Mouse (Mus musculus) liver, postnatal 0 days (tissue): Measurements from ENCODE around the gene Nsmce3. TPM values are rescaled to one million over a fixed set of nuclear protein-coding genes. Genes with fewer than 3 reads are reported as not detected.

ENCODE experiments used
- ATAC-seq: fragments of 200-750 bp; cut with Nextera tagmentation; 2 replicates; pipeline ENCODE4 v1.8.0; 2017; ENCODE audit warnings: mild to moderate bottlenecking, moderate library complexity
- DNase-seq: peaks from one replicate; pipeline ENCODE4 v3.0.0-alpha.2; 2016
- H3K27ac ChIP-seq: fragments of 300-500 bp; sonication (generic); 2 replicates; pipeline ENCODE4 v1.5.1; 2014; ENCODE audit warnings: antibody characterized with exemption, moderate library complexity, mild to moderate bottlenecking, low read depth
- H3K27me3 ChIP-seq: fragments of 300-500 bp; sonication (generic); 2 replicates; pipeline ENCODE4 v1.6.1; 2014; ENCODE audit warnings: low read length, control low read depth, mixed read lengths; ENCODE audit not compliant: insufficient read depth
- H3K36me3 ChIP-seq: fragments of 300-500 bp; sonication (generic); replicated peaks from 2 replicates; pipeline ENCODE4 v1.6.1; 2014; ENCODE audit warnings: mild to moderate bottlenecking, control low read depth, low read length, moderate library complexity, mixed read lengths; ENCODE audit not compliant: insufficient read depth
- H3K4me1 ChIP-seq: fragments of 300-500 bp; sonication (generic); 2 replicates; pipeline ENCODE4 v1.6.1; 2014; ENCODE audit warnings: antibody characterized with exemption, mild to moderate bottlenecking, control low read depth; ENCODE audit not compliant: insufficient read depth
- H3K4me2 ChIP-seq: fragments of 300-500 bp; sonication (generic); 2 replicates; pipeline ENCODE4 v1.6.1; 2014; ENCODE audit warnings: low read depth, mild to moderate bottlenecking, low read length, moderate library complexity, mixed read lengths
- H3K4me3 ChIP-seq: fragments of 300-500 bp; sonication (generic); 2 replicates; pipeline ENCODE4 v1.5.1; 2014; ENCODE audit warnings: low read depth, low read length
- H3K9ac ChIP-seq: fragments of 300-500 bp; sonication (generic); replicated peaks from 2 replicates; pipeline ENCODE4 v1.6.1; 2014; ENCODE audit warnings: mild to moderate bottlenecking, moderate library complexity
- H3K9me3 ChIP-seq: fragments of 300-500 bp; sonication (generic); 2 replicates; pipeline ENCODE4 v1.6.1; 2016; ENCODE audit warnings: mild to moderate bottlenecking, control low read depth, low read length, mixed read lengths
- CTCF ChIP-seq: sonication (generic); IDR thresholded peaks from 2 replicates; pipeline ENCODE4 v1.5.1; 2016; ENCODE audit warnings: antibody characterized with exemption, low read depth
- EP300 ChIP-seq: IDR thresholded peaks from 2 replicates; pipeline ENCODE4 v1.6.1; 2016; ENCODE audit warnings: antibody characterized with exemption, low read depth, mild to moderate bottlenecking
- WGBS: fragments of 180-500 bp; shearing (Covaris S2); extraction: QIAGEN DNeasy Blood & Tissue Kit; methylation state at CpG from one replicate; pipeline ENCODE4 v1.1.7; 2014; ENCODE audit not compliant: insufficient replicate concordance; 5-methylcytosine and 5-hydroxymethylcytosine counted together
- polyA plus RNA-seq: library from polyadenylated mRNA; unstranded; fragments of >200 nt; fragmentation: Nextera tagmentation; extraction: Ambion mirVana; gene quantifications from 2 replicates; pipeline ENCODE4 v1.2.1, GENCODE M21; 2015

Gene Nsmce3
- polyA plus RNA-seq = 5.0 and 5.1 TPM in 2 replicates

DNA sequence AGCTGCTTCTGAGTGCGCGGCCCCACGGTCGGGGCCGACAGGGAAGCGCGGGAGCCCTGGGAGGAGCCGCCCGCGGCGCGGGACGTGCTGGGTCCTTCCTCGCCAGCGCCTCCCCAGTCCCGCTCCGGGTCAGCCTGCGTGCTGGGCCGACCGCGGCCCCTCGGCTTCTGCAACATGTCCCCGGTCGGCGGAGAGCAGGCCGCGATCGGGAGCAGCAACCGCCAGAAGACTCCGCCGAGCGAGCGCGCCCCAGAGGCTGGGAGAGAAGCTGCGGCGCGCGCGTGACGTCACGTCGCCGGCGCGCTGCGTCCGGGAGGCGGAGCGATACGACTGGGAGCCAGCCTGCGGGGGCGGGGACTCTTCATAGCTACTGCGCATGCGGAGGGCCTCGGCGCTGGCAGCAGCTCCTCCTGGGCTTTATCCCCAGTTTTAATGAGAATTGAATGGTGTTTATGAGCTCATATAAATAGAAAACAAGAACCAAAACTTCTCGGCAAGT is at the start of gene Nsmce3:
TSS of gene Nsmce3 (minus strand) at position 255 of the 499 bp plus-strand sequence.
- TF ChIP-seq EP300 (no peak), CTCF (peak; percentile 37)
- no peaks in the 10 kb centered on the region for H3K9me3 ChIP-seq
- peak within 1 kb of the TSS; percentile 98 for H3K9ac ChIP-seq
- DNase-seq (peak; percentile 96), ATAC-seq (peak; percentile 98)
- no peaks in the 10 kb centered on the region for H3K36me3 ChIP-seq
- no peaks in the 10 kb centered on the region for H3K27me3 ChIP-seq
- peak within 1 kb of the TSS; percentile 94 for H3K27ac ChIP-seq
- under 1% methylated on average over 56 of the region's 57 CpGs for WGBS
- peak within 1 kb of the TSS; percentile 94 for H3K4me3 ChIP-seq
- peak within 1 kb of the TSS; percentile 78 for H3K4me2 ChIP-seq
- peaks cover 11% of the 10 kb centered on the region for H3K4me1 ChIP-seq

GRCm38 (mm10) chr7:64921189-64921588 is 48.4 kb upstream of the Nsmce3 start:
- H3K9me3 ChIP-seq = no peaks in the 10 kb centered on the region
- TF ChIP-seq EP300 = no peak
- TF ChIP-seq CTCF = no peak
- ATAC-seq = no peak

GRCm38 (mm10) chr7:64920735-64921134 is 47.9 kb upstream of the Nsmce3 start:
- ATAC-seq (no peak), DNase-seq (no peak)
- Histone ChIP-seq H3K4me2 (no peak overlapping the region), H3K27me3 (no peaks in the 10 kb centered on the region), H3K4me1 (no peaks in the 10 kb centered on the region), H3K9ac (no peak overlapping the region), H3K4me3 (no peak overlapping the region), H3K27ac (no peak overlapping the region), H3K36me3 (no peaks in the 10 kb centered on the region), H3K9me3 (no peaks in the 10 kb centered on the region)
- 76% methylated on average over 5 of the region's 5 CpGs for WGBS
- TF ChIP-seq EP300 (no peak), CTCF (no peak)

More at GRCm38 (mm10) chr7:64921189-64921588, 48.4 kb upstream of the Nsmce3 start:
- no peak overlapping the region for H3K4me3 ChIP-seq
- no peaks in the 10 kb centered on the region for H3K4me1 ChIP-seq
- no peak overlapping the region for H3K4me2 ChIP-seq
- no peak overlapping the region for H3K27ac ChIP-seq
- H3K9ac ChIP-seq = no peak overlapping the region
- no peaks in the 10 kb centered on the region for H3K36me3 ChIP-seq
- 78% methylated on average over 13 of the region's 13 CpGs for WGBS
- no peaks in the 10 kb centered on the region for H3K27me3 ChIP-seq
- DNase-seq = no peak

DNA sequence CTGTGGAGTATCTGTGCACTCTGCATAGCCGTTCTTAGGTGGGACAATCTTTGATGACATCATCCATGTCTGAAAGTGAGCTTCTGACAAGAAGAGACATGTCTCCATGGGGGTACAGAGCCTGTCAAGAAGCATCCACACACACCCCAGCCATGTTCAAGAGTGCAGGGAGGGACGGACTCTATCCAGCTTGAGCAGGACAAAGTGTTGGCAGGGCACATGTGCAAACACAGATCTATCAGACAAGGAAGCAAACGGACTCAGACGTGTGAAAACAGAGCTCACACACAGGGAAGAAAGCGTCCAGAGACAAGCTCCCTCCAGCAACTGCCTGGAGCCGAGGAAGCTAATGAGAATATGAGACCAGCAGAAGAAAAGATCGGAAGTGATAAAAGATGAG is 43.9 kb upstream of the Nsmce3 start:
- H3K9ac ChIP-seq = no peak overlapping the region
- no peak overlapping the region for H3K4me3 ChIP-seq
- H3K9me3 ChIP-seq = no peaks in the 10 kb centered on the region
- no peak for DNase-seq
- ATAC-seq = no peak
- WGBS = 47% methylated on average over 7 of the region's 7 CpGs
- TF ChIP-seq EP300 = no peak
- no peak for TF ChIP-seq CTCF
- no peak overlapping the region for H3K27ac ChIP-seq
- no peaks in the 10 kb centered on the region for H3K36me3 ChIP-seq
- no peaks in the 10 kb centered on the region for H3K4me1 ChIP-seq
- H3K4me2 ChIP-seq = no peak overlapping the region
- H3K27me3 ChIP-seq = no peaks in the 10 kb centered on the region

- Histone ChIP-seq H3K9ac (no peak overlapping the region), H3K36me3 (no peaks in the 10 kb centered on the region), H3K9me3 (no peaks in the 10 kb centered on the region), H3K4me2 (no peak overlapping the region), H3K4me3 (no peak overlapping the region), H3K4me1 (no peaks in the 10 kb centered on the region), H3K27me3 (no peaks in the 10 kb centered on the region), H3K27ac (no peak overlapping the region)
- TF ChIP-seq EP300 (no peak), CTCF (no peak)
- ATAC-seq (no peak), DNase-seq (no peak)
- WGBS = 74% methylated on average over 2 of the region's 2 CpGs
These were observed 42.3 kb upstream of the Nsmce3 start for GRCm38 (mm10) chr7:64915121-64915520.

DNA sequence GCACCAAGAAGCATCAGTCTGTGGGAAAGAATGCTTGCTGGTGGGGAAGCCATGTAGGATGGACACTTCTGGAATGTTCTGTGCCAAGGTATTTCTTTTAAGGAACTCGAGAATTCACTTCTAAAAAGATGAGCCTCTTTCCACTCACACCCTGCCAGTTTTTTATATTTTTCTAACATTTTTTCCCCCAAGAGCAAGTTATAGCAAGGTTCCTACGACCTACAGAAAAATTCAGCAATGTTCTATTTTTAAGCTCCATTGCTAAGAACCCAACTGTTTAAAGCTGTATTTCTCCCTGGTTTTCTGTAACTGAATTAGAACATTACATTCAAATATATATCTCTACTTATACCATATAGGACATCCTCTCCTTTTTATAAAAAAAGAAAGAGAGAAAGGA is 39.1 kb upstream of the Nsmce3 start:
- 59% methylated on average over 2 of the region's 2 CpGs for WGBS
- H3K4me1 ChIP-seq = no peaks in the 10 kb centered on the region
- DNase-seq = no peak
- H3K9ac ChIP-seq = no peak overlapping the region
- no peak overlapping the region for H3K4me3 ChIP-seq
- no peak for ATAC-seq
- TF ChIP-seq EP300 = no peak
- TF ChIP-seq CTCF = no peak
- H3K27ac ChIP-seq = no peak overlapping the region
- no peak overlapping the region for H3K4me2 ChIP-seq
- H3K27me3 ChIP-seq = no peaks in the 10 kb centered on the region
- H3K9me3 ChIP-seq = 0 out of 2 replicates have a peak, but pooled peaks cover 3% of the 10 kb centered on the region
- no peaks in the 10 kb centered on the region for H3K36me3 ChIP-seq

GRCm38 (mm10) chr7:64910208-64910607 is 37.4 kb upstream of the Nsmce3 start:
- ATAC-seq (no peak), DNase-seq (no peak)
- H3K4me1 ChIP-seq = no peaks in the 10 kb centered on the region
- H3K27me3 ChIP-seq = no peaks in the 10 kb centered on the region
- WGBS = 64% methylated on average over 2 of the region's 2 CpGs
- H3K36me3 ChIP-seq = no peaks in the 10 kb centered on the region
- H3K4me2 ChIP-seq = no peak overlapping the region
- no peak overlapping the region for H3K27ac ChIP-seq
- no peak overlapping the region for H3K9ac ChIP-seq
- H3K9me3 ChIP-seq = 0 out of 2 replicates have a peak, but pooled peaks cover 3% of the 10 kb centered on the region
- TF ChIP-seq EP300 (no peak), CTCF (no peak)
- no peak overlapping the region for H3K4me3 ChIP-seq
